Mouse (Mus musculus): ENCODE data around the gene Ccnl1.

- no peak for TF ChIP-seq CTCF (IDR thresholded peaks at IDR 0.05; ENCODE audit: low read depth, low read length)
- no peak for TF ChIP-seq POLR2A (IDR thresholded peaks at IDR 0.05; ENCODE audit: insufficient read depth, low read length)
- TF ChIP-seq EP300 (IDR thresholded peaks at IDR 0.05; ENCODE audit: insufficient read depth, low read depth, low read length) = no peak
Observed at GRCm38 (mm10) chr3:65950304-65950703, 7.7 kb downstream of the Ccnl1 start.
